Mouse (Mus musculus) thymus, adult 2 months (tissue): ENCODE results near the gene Utf1.

Experiments used
- CTCF ChIP-seq: fragments of 200-500 bp; IDR thresholded peaks from 2 replicates; pipeline ENCODE4 v1.5.1; 2012; ENCODE audit warnings: mild to moderate bottlenecking, control low read depth, low read length, moderate library complexity, borderline replicate concordance; ENCODE audit not compliant: control insufficient read depth, poor library complexity, insufficient read depth; ENCODE audit errors: extremely low read depth
- POLR2A ChIP-seq: fragments of 200-500 bp; IDR thresholded peaks from 2 replicates; pipeline ENCODE4 v1.6.1; 2012; ENCODE audit warnings: mild to moderate bottlenecking, low read length, control low read depth, moderate library complexity; ENCODE audit not compliant: control insufficient read depth, poor library complexity, insufficient read depth; ENCODE audit errors: extremely low read depth

GRCm38 (mm10) chr7:139982058-139982457 is 38.5 kb downstream of the Utf1 start:
- TF ChIP-seq CTCF (no peak), POLR2A (no peak)
